Mouse (Mus musculus): Measurements from ENCODE around the gene Igf1r.
A peak's percentile ranks its signal among the peaks of the same experiment; 100 is the strongest.

Gene Igf1r

DNA sequence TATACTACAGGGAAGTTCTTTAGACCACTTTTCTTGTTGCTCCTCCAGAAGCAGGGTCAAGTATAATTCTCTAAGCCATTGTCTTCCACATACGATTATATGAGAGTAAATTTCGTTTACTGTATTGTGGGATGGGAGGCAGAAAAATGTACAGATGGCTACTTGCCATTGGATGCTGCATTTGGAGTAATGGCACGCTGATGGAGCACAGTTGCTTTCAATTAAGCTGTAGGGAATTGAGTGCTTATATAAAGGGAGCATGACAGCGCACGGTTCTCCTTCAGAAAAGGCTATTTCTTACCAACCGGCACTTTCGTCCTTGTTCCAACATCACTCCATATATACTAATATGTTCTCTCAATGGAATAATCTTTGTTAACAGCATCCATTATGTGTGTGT lies 96.4 kb downstream of the Igf1r start:
- no peak for DNase-seq (ENCODE audit: low spot score)

DNA sequence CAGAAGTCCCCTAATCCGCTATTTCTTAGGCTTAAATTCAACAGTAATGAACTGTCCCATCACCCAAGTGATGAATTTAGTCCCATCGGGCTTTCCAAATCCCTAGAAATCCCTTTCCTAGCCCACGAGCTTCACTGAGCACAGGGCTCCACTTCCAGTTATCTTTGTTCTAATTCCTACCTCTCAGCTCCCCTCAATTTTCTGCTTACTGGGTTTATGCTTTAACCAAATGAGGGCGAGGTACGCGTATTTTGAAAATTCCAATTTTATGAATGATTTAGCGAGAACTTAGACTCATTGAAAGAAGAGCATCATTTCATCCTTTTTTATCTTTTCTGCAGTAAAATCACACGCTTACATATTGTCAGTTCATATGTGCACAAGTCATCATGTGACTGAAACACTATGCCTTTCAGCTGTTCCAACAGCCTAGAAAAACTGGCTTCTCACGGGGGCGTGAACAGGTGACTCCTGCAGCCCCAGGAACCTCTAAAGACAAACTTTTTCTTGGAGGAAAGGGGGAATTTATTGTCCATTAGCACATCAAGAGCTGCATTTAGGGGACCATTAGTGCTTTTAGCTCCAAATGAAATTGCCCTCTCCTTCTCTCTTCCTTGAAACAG lies 100.5 kb downstream of the Igf1r start:
- no peak for DNase-seq (ENCODE audit: low spot score)

DNA sequence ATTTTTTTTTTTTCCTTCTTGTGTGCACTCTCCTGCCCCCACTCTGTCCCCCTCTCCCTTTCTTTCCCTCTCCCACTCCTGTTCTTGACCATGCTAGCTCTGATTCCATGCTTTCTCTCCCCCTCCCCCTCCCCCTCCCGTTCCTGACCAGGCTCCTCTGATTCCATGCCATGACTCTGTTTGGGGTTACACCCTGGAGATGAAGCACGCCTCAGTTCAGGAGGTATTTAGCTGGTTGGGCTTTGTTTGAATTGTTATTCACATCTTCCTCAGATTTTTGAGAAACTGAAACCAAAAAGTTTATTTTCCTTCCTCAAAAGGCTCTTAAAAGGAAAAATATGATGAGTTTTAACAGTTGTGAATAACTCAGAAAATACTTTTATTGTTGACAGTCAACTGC lies 101.9 kb downstream of the Igf1r start:
- no peak for DNase-seq (ENCODE audit: low spot score)

DNA sequence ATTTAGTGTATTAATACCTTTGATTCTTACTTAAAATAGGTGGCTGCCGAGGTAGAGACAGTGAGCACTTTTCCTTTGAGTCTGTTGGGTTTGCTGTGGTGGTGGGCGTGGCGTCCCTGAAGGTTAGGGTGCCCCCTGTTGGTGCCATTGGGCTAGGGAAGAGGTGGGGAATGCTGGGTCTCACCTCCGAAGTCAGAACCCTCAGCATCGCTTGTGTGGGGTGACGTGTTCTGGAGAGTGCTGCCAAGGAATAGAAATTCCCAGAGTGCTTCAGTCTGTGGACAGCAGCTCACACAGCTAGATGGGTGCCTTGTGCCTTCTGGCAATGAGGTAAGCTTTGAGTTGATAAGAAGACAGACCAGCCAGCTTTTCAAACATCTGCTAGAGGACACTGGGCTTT lies 102.3 kb downstream of the Igf1r start:
- no peak for DNase-seq (ENCODE audit: low spot score)

DNA sequence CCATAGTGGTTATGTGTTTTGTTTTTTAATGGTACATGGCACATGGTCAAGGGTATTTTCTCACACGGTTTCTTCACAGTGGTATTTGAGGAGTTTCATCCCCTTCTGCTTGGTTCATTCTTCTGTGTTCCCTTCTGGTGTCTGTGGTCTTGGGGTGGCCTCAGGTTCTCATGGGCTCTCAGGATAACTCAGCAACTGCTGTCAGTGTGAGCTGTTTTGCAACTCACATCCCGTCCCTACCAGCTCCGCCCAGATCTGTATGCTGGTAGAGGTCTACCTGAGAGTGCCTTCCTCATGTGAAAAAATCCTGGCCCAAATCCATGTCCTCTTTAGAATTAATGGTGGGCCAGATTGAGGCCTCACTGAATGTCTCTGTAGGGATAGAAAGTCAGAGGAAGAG lies 104.4 kb downstream of the Igf1r start:
- DNase-seq (ENCODE audit: low spot score) = no peak

DNA sequence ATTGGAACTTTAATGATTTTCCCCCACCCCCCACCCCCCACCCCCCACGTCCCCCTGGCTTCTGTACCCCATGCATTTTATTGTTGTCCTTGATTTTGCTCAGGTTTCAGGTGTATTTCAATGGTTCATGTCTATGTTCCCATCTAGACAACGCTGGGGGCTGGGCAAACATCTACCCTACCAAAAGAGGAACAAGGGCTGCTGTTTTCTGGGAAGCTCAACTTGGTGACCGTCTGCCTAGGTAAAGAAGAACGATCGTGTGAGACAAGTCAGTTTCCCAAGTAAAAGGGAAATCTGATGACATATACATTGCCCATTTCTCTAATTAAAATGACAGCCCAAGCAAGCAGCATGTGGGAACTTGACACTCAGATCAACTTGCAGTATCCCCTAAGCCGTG lies 107.1 kb downstream of the Igf1r start:
- no peak for DNase-seq (ENCODE audit: low spot score)

DNA sequence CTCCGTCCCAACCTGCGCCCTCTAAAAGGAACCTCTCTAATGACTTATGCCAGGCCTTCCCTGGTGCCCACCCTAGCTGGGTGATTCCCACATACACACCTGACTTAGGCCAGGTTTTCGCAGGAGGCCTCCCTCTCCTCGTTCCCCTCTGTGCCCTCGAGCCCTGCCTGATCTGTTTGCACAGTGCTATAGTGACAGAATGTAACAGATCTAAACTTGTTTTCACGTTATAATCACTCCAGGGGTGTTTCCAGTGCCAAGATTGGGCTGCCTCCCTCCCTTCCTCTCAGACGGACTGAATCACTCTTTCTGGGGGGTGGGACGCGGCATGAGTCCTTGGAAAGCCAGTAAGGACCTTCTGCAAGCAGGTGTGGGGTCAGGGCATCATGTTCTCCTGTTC lies 108.8 kb downstream of the Igf1r start:
- no peak for DNase-seq (ENCODE audit: low spot score)

DNA sequence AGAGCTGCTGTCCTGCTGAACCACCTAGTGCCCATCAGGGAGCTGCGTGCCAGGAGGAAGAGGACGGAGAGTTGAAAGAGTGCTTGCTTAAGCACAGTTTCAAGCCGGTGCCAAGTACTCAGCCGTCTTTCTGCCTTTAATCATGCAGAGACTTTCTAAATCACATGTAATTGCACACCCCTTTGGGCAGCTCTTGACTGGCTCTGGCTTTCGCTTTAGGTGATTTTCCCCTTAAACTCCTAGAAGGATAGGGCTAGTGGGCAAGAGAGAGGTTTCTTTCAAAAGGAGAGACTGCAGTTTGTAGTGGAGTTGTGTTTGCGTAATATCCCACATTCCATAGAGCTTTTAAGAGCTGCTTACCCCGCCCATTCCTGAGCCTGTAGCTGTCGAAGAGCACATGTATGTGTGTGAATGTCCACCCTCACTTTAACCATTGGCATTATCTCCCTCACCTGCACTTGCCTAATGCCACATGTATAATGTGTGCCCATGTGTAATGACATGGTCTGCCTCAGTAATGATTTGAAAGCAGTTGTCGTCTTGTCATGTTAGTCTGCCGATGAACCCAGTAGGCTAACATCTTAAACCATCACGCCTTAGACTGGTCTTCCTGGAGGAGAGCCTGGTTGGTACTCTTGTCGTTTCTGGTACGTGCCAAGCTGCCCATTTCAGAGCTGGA lies 109.7 kb downstream of the Igf1r start:
- no peak for DNase-seq (ENCODE audit: low spot score)

DNA sequence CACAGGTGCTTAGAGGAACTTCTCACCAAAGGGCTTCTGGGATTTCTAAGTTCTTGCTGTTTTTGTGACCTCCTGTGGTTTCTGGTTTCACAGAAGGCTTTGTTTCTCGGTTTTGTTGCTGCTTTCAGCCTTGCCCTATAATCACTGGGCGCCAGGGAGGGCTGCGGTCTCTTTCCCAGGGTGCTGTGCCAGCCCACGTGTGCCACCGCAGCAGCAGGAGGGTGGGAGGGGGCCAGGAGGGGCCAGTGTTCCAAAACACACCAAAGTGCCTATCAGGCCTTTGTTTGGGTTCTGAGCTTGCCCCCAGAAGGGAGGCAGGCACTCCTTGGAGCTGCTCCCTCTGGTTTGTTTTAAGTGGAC lies 110.2 kb downstream of the Igf1r start:
- DNase-seq (ENCODE audit: low spot score) = peak; percentile 67

DNA sequence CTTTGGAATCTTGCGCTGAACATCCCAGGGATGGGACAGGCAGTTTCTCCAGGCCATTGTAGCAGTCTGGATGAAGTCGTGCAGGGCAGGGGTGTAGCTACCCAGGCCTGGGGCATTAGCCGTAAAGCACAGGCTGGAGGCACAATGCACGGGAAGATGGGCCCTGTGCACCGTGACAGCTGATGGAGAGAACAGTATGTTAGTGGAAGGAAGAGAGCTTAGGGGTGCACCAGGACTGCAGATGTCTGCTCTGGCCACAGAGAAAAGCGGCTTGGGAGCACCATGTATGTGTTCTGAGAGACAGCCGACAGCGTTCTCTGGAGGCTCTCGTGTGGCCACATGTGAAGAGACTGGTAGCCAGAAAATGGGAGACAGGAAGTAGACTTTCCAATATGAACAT lies 111.1 kb downstream of the Igf1r start:
- no peak for DNase-seq (ENCODE audit: low spot score)

DNA sequence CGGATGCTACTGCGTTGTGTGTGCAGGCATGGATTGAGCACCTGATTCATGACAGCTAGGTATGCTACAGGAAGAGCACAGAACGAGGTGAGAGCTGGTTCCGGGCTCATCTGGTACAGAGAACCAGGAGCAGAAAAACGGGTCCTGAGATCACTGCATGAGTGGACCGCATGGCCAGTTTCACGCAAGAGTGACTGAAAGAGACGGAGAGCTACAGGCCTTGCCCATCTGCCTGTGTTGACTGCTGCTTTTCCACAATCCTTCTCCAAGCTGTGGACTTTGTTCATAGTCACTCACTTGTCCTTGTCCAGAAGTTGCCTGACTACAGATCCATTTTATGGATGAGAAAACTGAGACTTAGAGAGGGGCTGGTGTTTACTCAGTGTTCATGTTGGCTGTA lies 111.5 kb downstream of the Igf1r start:
- DNase-seq (ENCODE audit: low spot score) = no peak

DNA sequence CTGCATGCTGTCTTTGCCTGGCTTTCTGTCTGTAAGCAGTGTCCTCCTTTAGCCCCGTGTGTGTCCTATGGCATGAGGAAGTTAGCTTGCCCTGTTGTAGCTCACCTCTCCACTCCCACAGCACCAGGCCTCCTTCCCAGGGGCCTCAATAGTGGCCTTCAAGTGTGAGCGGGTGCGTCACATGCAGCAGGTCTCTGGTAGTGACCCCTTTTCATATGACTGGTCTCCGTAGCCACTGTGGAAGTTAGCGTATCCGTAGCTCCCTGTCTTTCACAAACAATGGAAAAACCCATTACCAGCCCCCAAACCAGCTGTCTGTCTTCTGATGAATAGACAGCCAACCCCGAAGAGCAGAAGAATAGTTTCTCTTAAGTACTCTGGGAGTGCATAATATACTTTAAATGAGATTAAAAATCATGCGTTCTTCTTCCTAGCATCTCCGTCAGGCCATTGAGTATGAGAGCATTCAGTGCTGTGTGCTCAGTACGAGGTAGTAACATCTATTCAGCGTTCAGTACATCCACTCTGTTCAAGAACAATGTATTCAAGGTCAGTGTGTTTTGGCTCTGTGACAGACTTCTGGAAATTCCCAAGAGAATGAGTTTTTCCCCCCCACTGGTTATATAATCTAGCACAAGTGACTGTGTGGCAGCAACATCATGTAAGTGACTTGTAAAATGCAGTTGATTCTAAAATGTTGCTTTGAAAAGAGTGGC lies 112.2 kb downstream of the Igf1r start:
- DNase-seq (ENCODE audit: low spot score) = no peak

DNA sequence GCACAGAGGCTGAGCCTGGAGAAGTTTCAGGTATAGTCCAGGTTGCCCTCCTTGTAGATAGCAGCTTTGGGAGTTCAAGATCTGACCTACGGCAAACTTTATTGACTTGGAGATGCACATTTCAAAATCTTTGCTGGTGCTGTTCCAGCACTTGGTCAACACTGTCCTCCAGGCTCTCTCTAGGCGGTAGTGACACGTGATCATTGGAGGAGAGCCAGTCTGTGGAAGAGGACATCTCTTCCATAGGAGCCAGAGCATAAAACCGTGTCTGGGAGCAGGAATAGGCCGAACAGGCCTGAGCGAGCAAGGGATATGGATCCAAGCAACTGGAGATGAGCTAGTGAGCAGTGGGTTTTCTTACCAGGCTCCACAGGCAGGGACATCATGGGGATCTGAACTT lies 113.3 kb downstream of the Igf1r start:
- no peak for DNase-seq (ENCODE audit: low spot score)

DNA sequence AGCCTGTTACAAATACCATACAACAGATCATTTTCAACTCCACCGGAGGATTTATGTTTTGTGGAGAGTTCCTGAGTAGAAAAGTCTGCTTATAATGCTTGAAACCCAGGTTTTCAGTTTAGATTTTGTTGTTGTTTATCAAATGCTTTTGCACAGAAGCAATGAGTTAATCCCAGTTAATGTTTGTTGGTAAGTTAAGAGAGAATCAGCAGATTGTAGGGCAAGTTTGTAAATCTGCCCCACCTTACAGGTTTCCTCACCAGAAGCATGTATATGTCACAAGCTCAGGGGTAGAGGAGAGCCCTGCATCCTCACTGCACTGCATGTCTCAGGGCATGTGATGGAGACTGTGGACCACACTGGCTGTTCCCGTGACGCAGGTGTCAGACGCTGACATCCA lies 114.7 kb downstream of the Igf1r start:
- no peak for DNase-seq (ENCODE audit: low spot score)

DNA sequence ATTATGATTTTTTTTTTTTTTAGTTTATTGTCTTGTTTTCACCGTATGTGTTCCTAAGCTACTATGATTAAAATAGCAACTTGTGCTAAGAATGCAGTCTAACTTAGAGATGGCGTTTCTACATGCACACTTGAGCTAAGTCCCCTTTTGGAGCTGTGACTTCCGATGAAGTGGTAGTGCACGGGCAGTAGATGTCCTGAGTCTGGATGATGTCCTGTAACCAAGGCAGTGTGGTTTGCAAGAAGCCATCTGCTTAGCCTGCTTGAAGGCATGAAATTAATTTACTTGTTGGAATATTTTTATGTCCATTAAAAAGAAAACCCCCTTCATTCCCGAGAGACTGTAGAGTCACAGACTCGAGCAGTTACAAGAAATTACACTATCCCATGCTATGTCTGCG lies 116.7 kb downstream of the Igf1r start:
- no peak for DNase-seq (ENCODE audit: low spot score)

DNA sequence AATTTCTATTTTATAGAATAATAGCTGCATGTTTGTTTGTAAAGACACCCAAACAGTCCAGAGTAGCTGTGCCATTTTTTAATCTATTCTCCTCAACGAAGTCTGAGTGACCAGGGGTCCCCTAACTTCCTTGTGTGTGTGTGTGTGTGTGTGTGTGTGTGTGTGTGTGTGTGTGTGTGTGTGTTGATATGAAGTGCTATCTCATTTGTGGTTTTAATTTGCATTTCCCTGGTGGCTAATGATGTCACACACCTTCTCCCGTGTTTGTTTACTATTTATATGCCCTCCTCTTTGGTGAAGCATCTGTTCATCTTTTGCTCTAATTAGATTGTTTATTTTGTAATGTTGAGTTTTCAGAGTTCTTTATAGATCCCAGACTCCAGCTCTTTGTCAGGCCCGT lies 117.4 kb downstream of the Igf1r start:
- DNase-seq (ENCODE audit: low spot score) = no peak

DNA sequence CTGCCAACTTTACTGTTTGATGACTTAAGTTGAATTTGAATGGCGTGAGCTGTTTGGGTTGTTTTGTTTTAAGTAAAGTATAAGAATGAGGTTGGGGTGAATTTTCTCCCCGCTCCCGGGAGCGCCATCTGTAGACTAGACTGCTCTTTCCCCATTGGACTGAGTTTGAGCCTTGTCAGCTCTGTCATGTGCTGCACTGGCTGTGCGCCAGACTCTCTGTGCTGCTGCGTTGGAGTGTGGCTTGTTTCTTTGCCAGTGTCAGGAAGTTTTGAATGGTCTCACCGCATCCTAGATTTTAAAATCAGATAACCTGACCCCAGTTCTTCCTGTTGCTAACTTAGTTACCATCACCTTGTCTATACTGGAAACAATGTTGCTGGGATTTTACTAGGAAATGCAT lies 118.0 kb downstream of the Igf1r start:
- peak; percentile 55 for DNase-seq (ENCODE audit: low spot score)

DNA sequence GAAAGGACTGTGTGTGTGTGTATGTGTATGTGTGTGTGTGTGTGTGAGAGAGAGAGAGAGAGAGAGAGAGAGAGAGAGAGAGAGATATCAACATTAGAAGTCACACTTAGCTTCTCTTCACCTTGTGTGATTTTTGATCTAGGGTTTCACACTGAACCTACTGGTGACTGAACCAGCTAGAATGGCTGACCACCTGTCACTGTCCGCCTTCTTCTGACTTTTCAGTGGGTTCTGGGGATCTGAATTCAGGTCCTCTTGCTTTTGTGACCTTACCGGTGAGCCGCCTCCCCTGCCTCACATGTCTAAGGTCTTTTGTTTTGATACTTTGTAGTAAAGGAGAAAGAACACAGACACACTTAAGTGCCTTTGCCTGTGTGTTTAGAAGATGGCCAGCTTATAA lies 118.4 kb downstream of the Igf1r start:
- DNase-seq (ENCODE audit: low spot score) = no peak

DNA sequence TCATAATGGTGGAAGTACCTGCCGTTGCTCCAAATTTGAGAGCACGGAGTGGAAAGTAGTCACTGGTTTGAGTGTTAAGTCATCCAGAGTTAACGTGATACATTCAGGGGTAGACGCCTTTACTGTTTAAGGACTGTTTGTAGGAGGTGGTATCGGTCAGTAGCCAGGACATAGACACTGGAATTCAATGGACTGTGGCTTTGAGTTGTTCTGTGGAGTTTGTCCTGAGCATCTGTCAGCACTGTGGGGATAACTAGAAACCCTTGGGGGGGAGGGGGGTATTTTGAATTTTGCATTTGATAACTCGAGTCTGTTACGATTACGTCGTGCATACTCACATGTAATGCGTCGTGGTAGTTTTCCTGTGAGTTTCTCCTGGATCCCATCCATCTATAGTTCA lies 119.1 kb downstream of the Igf1r start:
- no peak for DNase-seq (ENCODE audit: low spot score)

DNA sequence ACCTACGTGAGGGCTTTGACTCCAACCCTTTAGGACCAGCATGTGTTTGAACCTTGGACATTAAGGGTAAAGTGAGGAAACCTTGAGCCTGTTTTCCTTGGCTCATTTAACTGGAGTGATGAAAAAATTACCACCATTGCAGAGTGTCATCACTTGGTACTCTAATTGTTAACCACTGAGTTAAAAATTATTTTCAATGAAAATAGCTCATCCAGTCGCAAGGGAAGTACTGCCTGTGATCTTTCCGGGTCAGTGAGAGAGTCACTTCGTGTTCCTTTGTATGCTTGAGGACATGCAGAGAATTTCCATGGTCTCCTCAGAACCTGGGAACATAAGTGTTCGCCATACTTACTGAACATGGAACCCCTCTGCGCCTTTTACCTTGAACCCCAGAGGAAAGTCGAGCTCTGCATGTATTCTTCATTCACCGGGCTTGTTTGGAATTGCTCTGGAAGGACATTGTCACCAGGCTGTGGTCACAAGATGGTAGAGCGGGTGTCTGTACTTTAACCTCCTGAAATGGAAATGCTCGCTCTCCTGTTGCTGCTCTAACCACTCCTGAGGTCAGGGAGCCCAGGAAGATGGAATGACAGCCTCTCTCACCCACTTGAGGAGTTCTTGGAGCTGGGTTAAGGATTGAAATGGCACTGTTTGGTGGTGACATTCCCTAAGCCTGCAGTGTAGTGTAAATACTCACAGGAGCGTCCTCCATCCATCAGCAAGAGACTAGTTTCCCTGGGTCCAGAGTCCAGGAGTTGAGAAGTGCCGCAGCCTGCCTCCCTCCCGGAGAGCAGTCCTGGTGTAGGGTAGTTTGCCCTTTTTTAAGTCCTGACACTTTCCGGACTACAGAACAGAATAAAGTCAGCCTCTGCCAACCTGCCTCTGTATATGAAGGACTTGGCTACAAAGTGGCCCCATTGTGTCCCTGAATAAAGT lies 120.2 kb downstream of the Igf1r start:
- no peak for DNase-seq (ENCODE audit: low spot score)

DNA sequence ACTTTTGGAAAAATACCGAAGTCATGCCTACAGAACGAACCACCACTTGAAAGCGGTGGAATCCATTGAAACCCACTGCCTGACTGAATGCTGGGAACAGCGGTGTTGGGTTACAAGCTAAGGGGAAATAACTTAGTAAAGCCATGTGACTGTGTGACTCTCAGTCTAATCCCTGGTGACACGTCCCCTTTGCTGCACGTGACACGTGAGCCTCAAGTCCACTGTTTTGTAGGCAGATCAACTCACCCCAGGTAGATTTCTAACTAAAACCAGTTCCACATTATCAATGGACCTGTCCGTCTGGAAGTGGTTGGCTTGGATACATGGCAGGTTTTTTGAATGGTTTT lies 120.8 kb downstream of the Igf1r start:
- DNase-seq (ENCODE audit: low spot score) = no peak

DNA sequence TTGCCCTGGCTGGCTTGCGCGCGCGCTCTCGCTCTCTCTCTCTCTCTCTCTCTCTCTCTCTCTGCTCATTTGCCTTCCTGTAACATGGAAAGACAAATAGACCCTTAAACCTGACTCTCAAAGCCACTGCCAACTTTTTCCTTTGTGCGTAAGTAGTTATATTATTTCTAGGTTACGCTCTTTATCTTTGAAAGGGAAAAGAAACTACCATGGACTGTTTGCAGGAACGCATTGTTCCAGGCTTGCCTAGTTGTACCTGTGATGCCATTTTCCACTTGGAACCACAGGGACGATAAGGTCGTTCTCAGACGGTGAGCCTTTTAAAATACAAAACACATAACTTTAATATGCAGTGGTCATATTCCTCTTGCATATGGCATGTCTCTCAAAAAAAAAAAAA lies 122.1 kb downstream of the Igf1r start:
- DNase-seq (ENCODE audit: low spot score) = no peak

DNA sequence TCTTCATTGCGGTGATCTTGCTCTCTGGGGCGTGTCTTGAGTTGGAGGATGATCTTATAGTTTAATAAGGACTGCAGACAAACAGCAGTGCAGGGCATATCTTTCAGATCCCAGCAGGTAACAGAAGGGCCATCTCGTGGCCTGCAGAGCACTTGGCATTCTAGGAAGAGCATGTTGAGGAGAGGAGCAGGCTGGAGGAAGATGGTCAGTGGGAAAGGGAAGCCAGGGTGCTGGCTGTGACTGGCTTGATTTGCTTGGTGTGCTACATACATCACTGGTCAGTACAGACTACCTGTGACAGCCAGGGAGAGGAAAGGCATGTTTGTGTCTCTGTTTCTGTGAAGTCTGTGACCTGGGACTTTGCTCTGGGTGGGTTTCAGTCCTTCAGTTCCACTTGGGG lies 122.8 kb downstream of the Igf1r start:
- DNase-seq (ENCODE audit: low spot score) = no peak
